Mouse (Mus musculus) MEL (cell line): Measurements from ENCODE around the gene Sptbn4. TPM values are rescaled to one million over a fixed set of nuclear protein-coding genes. Genes with fewer than 3 reads are reported as not detected.

Source experiments
- DNase-seq: peaks from one replicate; pipeline ENCODE4 v3.0.0; 2011; ENCODE audit warnings: low read depth, low spot score
- H3K27ac ChIP-seq: 2 replicates; pipeline ENCODE4 v1.5.1; 2012; ENCODE audit warnings: low read depth, mild to moderate bottlenecking, control low read depth, low read length, moderate library complexity; ENCODE audit not compliant: control insufficient read depth
- H3K27me3 ChIP-seq, 2 experiments: fragments of 150-350 bp in 1 of 2; sonication (generic) in 1 of 2; 2 replicates each; pipeline ENCODE4 v1.6.1; 2012; ENCODE audit warnings: low read length in 2 of 2, mild to moderate bottlenecking in 2 of 2, improper control_type of control experiment in 1 of 2, moderate library complexity in 1 of 2; ENCODE audit not compliant: insufficient read depth in 2 of 2, control insufficient read depth in 1 of 2
- H3K36me3 ChIP-seq, 2 experiments: 2 replicates each; pipeline ENCODE4 v1.6.1; 2012 to 2014; ENCODE audit warnings: low read length in 2 of 2, improper control_type of control experiment in 1 of 2, inconsistent platforms in 1 of 2, mild to moderate bottlenecking in 1 of 2; ENCODE audit not compliant: insufficient read depth in 2 of 2, control insufficient read depth in 1 of 2
- H3K4me1 ChIP-seq, 2 experiments: fragments of 150-350 bp in 1 of 2; sonication (generic) in 1 of 2; 2 replicates each; pipeline ENCODE4 v1.6.1; 2012; ENCODE audit warnings: low read length in 2 of 2, improper control_type of control experiment in 1 of 2, mild to moderate bottlenecking in 1 of 2; ENCODE audit not compliant: insufficient read depth in 2 of 2, control insufficient read depth in 1 of 2
- H3K4me3 ChIP-seq, 2 experiments: fragments of 150-350 bp in 1 of 2; sonication (generic) in 1 of 2; 2 replicates each; pipeline ENCODE4 v1.5.1; 2012; ENCODE audit warnings: low read depth in 2 of 2, low read length in 2 of 2, mild to moderate bottlenecking in 2 of 2, moderate library complexity in 2 of 2, control low read depth in 1 of 2, improper control_type of control experiment in 1 of 2; ENCODE audit not compliant: control insufficient read depth in 1 of 2, insufficient read depth in 1 of 2
- H3K79me2 ChIP-seq: 2 replicates; pipeline ENCODE4 v1.6.1; 2012; ENCODE audit warnings: mild to moderate bottlenecking, low read length, moderate library complexity; ENCODE audit not compliant: control insufficient read depth, poor library complexity, insufficient read depth
- H3K9ac ChIP-seq: 2 replicates; pipeline ENCODE4 v1.6.1; 2012; ENCODE audit warnings: low read depth, mild to moderate bottlenecking, control low read depth, low read length, moderate library complexity; ENCODE audit not compliant: control insufficient read depth, poor library complexity, severe bottlenecking
- H3K9me3 ChIP-seq: fragments of 150-350 bp; sonication (generic); replicated peaks from 2 replicates; pipeline ENCODE4 v1.6.1; 2012; ENCODE audit warnings: mild to moderate bottlenecking, low read length, improper control_type of control experiment, moderate library complexity; ENCODE audit not compliant: insufficient read depth
- BHLHE40 ChIP-seq: IDR thresholded peaks from 2 replicates; pipeline ENCODE4 v1.6.1; 2012; ENCODE audit warnings: low read depth, mild to moderate bottlenecking, inconsistent platforms, low read length, improper control_type of control experiment, borderline replicate concordance
- CHD1 ChIP-seq: IDR thresholded peaks from 2 replicates; pipeline ENCODE4 v1.6.1; 2012; ENCODE audit warnings: low read depth, mild to moderate bottlenecking, inconsistent platforms, low read length, improper control_type of control experiment
- CTCF ChIP-seq, 3 experiments: IDR thresholded peaks in 2 of 3; conservative IDR thresholded peaks in 1 of 3; 2 replicates each; pipeline ENCODE4 v1.5.1; 2011 to 2012; ENCODE audit warnings: low read length in 3 of 3, low read depth in 2 of 3, mild to moderate bottlenecking in 2 of 3, improper control_type of control experiment in 1 of 3, inconsistent platforms in 1 of 3, mixed read lengths in 1 of 3, moderate library complexity in 1 of 3; ENCODE audit not compliant: control insufficient read depth in 1 of 3, insufficient read depth in 1 of 3, poor library complexity in 1 of 3, severe bottlenecking in 1 of 3
- E2F4 ChIP-seq: IDR thresholded peaks from 2 replicates; pipeline ENCODE4 v1.6.1; 2011; ENCODE audit warnings: low read depth, low read length, improper control_type of control experiment, borderline replicate concordance
- ELF1 ChIP-seq: IDR thresholded peaks from 2 replicates; pipeline ENCODE4 v1.6.1; 2014; ENCODE audit warnings: low read depth, mild to moderate bottlenecking, inconsistent platforms, low read length, improper control_type of control experiment, moderate library complexity
- EP300 ChIP-seq, 2 experiments: IDR thresholded peaks; 2 replicates each; pipeline ENCODE4 v1.6.1; 2011; ENCODE audit warnings: improper control_type of control experiment in 2 of 2, low read length in 2 of 2, low read depth in 1 of 2, mild to moderate bottlenecking in 1 of 2
- ETS1 ChIP-seq: IDR thresholded peaks from 2 replicates; pipeline ENCODE4 v1.6.1; 2012; ENCODE audit warnings: low read depth, mild to moderate bottlenecking, inconsistent platforms, low read length, improper control_type of control experiment, moderate library complexity
- GABPA ChIP-seq: IDR thresholded peaks from 2 replicates; pipeline ENCODE4 v1.6.1; 2012; ENCODE audit warnings: low read depth, mild to moderate bottlenecking, inconsistent platforms, low read length, improper control_type of control experiment, moderate library complexity
- GATA1 ChIP-seq: IDR thresholded peaks from 2 replicates; pipeline ENCODE4 v1.6.1; 2011; ENCODE audit warnings: low read depth, low read length, improper control_type of control experiment
- HCFC1 ChIP-seq: IDR thresholded peaks from 2 replicates; pipeline ENCODE4 v1.6.1; 2012; ENCODE audit warnings: low read depth, mild to moderate bottlenecking, inconsistent platforms, low read length, improper control_type of control experiment, moderate library complexity
- JUND ChIP-seq: IDR thresholded peaks from 2 replicates; pipeline ENCODE4 v1.6.1; 2011; ENCODE audit warnings: low read depth, mild to moderate bottlenecking, improper control_type of control experiment, low read length
- KAT2A ChIP-seq: conservative IDR thresholded peaks from 2 replicates; pipeline ENCODE4 v1.6.1; 2012; ENCODE audit warnings: low read depth, low read length, improper control_type of control experiment, inconsistent platforms
- MAX ChIP-seq: IDR thresholded peaks from 2 replicates; pipeline ENCODE4 v1.6.1; 2011; ENCODE audit warnings: low read length, improper control_type of control experiment
- MAZ ChIP-seq: IDR thresholded peaks from 2 replicates; pipeline ENCODE4 v1.6.1; 2012; ENCODE audit warnings: low read depth, mild to moderate bottlenecking, inconsistent platforms, low read length, improper control_type of control experiment
- MEF2A ChIP-seq: IDR thresholded peaks from 2 replicates; pipeline ENCODE4 v1.6.1; 2014; ENCODE audit warnings: low read depth, mild to moderate bottlenecking, inconsistent platforms, low read length, improper control_type of control experiment; ENCODE audit not compliant: poor library complexity, insufficient replicate concordance, severe bottlenecking; ENCODE audit errors: extremely low read depth
- MYC ChIP-seq: IDR thresholded peaks from 2 replicates; pipeline ENCODE4 v1.6.1; 2011; ENCODE audit warnings: low read depth, mild to moderate bottlenecking, low read length, improper control_type of control experiment, moderate library complexity
- NELFE ChIP-seq: IDR thresholded peaks from 2 replicates; pipeline ENCODE4 v1.6.1; 2011; ENCODE audit warnings: low read depth, low read length, improper control_type of control experiment
- NRF1 ChIP-seq: IDR thresholded peaks from 2 replicates; pipeline ENCODE4 v1.6.1; 2014; ENCODE audit warnings: low read depth, mild to moderate bottlenecking, inconsistent platforms, low read length, improper control_type of control experiment, moderate library complexity; ENCODE audit not compliant: poor library complexity, insufficient read depth, severe bottlenecking
- POLR2AphosphoS2 ChIP-seq: IDR thresholded peaks from 2 replicates; pipeline ENCODE4 v1.6.1; 2011; ENCODE audit warnings: low read length, improper control_type of control experiment
- RAD21 ChIP-seq: IDR thresholded peaks from 2 replicates; pipeline ENCODE4 v1.6.1; 2011; ENCODE audit warnings: mild to moderate bottlenecking, low read depth, low read length, improper control_type of control experiment
- RCOR1 ChIP-seq: IDR thresholded peaks from 2 replicates; pipeline ENCODE4 v1.6.1; 2012; ENCODE audit warnings: low read depth, mild to moderate bottlenecking, inconsistent platforms, low read length, improper control_type of control experiment
- SIN3A ChIP-seq: IDR thresholded peaks from 2 replicates; pipeline ENCODE4 v1.6.1; 2012; ENCODE audit warnings: low read length, improper control_type of control experiment, inconsistent platforms
- UBTF ChIP-seq: IDR thresholded peaks from 2 replicates; pipeline ENCODE4 v1.6.1; 2012; ENCODE audit warnings: low read depth, mild to moderate bottlenecking, inconsistent platforms, low read length, improper control_type of control experiment, moderate library complexity, borderline replicate concordance; ENCODE audit not compliant: insufficient read depth
- USF1 ChIP-seq: IDR thresholded peaks from 2 replicates; pipeline ENCODE4 v1.6.1; 2014; ENCODE audit warnings: low read depth, mild to moderate bottlenecking, inconsistent platforms, low read length, improper control_type of control experiment, moderate library complexity
- ZNF384 ChIP-seq: IDR thresholded peaks from 2 replicates; pipeline ENCODE4 v1.6.1; 2012; ENCODE audit warnings: low read depth, mild to moderate bottlenecking, inconsistent platforms, low read length, improper control_type of control experiment
- polyA plus RNA-seq, 2 experiments: library from polyadenylated mRNA; stranded (reverse) in 1 of 2; unstranded in 1 of 2; fragments of >175 nt in 1 of 2; fragments of >200 nt in 1 of 2; gene quantifications; 2 replicates each; pipeline versions ENCODE4 v1.2.1 to v1.2.4; 2012; ENCODE audit warnings: low replicate concordance in 2 of 2, low read depth in 1 of 2; ENCODE audit not compliant: insufficient read length in 2 of 2, insufficient read depth in 1 of 2, missing spikeins in 1 of 2
- total RNA-seq: library from RNA; depleted of rRNA; stranded (reverse); fragments of 300-350 nt; gene quantifications from 2 replicates; pipeline ENCODE4 v1.2.3, GENCODE M21; 2012

The Sptbn4 gene
- total and polyA plus RNA-seq, 3 experiments, result 0.19 to 0.68 TPM; not detected in 1

GRCm38 (mm10) chr7:27335011-27335720, 112.3 kb downstream of the Sptbn4 start:
- Histone ChIP-seq H3K4me1 (peaks cover 0 to 13% of the 10 kb centered on the region in 2 experiments; a peak in 2 of 4 replicates), H3K79me2 (peaks cover 7% of the 10 kb centered on the region; the same call in 1 of the 2 replicates), H3K9ac (peak overlapping the region; percentile 43), H3K9me3 (no peaks in the 10 kb centered on the region), H3K27ac (no peak overlapping the region), H3K36me3 (peaks cover 0 to 2% of the 10 kb centered on the region in 2 experiments; a peak in 2 of 4 replicates), H3K4me3 (no peak overlapping the region; a peak in 1 of 4 replicates), H3K27me3 (no peaks in the 10 kb centered on the region; a peak in 1 of 4 replicates)
- TF ChIP-seq POLR2AphosphoS2 (no peak), NRF1 (no peak), MYC (no peak), E2F4 (no peak), MEF2A (no peak), ZNF384 (no peak), MAZ (no peak), USF1 (no peak), RCOR1 (no peak), KAT2A (no peak), GABPA (no peak), UBTF (no peak), CHD1 (no peak), ELF1 (no peak)
- peak; percentile 32 for DNase-seq

DNA sequence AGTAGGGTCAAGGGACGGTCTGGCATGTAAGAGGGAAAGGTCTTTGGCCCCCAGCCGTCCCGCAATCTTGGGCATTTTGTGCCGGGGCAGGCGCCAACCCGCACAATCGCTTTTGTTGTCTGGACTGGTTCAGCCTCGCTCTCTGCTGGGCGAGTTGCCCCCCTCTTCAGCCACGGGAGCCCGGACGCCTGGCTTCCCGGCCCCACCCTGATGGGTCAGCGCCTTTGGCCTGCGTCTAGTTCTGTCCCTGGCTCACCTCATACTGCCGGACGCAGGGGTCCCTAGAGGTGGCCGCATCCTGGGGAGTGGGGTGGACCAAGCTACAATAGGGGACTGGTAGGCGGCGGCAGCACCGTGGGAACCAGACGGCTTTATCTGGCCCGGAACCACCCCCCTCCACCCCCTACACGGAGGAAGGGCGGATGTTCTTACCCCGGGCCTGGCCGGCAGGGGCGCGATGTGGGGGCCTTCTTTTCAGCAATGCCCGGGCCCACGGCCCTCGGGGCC, 113.0 kb downstream of the Sptbn4 start:
- Histone ChIP-seq H3K79me2 (peaks cover 7% of the 10 kb centered on the region; the same call in 1 of the 2 replicates), H3K9me3 (no peaks in the 10 kb centered on the region), H3K27me3 (no peaks in the 10 kb centered on the region; a peak in 1 of 4 replicates), H3K27ac (no peak overlapping the region), H3K36me3 (peaks cover 0 to 2% of the 10 kb centered on the region in 2 experiments; a peak in 2 of 4 replicates), H3K4me3 (peak overlapping the region; percentile 29 to 51; a peak in 3 of 4 replicates), H3K4me1 (peaks cover 0 to 13% of the 10 kb centered on the region in 2 experiments; a peak in 2 of 4 replicates), H3K9ac (peak overlapping the region; percentile 43)
- DNase-seq, result peak; percentile 55
- TF ChIP-seq MAX (no peak), CTCF (IDR thresholded peaks at IDR 0.05 in 2 of 3, conservative IDR thresholded peaks at IDR 0.05 in 1 of 3; ENCODE audit: control insufficient read depth in 1 of 3, insufficient read depth in 1 of 3, low read depth in 2 of 3, low read length in 3 of 3, poor library complexity in 1 of 3, severe bottlenecking in 1 of 3) (peak in 2 of 3 experiments; percentile 8 to 30; a peak in 2 of 6 replicates), E2F4 (no peak), NRF1 (no peak), USF1 (no peak), GATA1 (peak; percentile 20; the same call in 1 of the 2 replicates), HCFC1 (0 out of 2 replicates have a peak, but pooled peaks have one; percentile 21), EP300 (IDR thresholded peaks at IDR 0.05; ENCODE audit: low read depth in 1 of 2, low read length in 2 of 2) (peak in 1 of 2 experiments; percentile 24; a peak in 1 of 4 replicates), ETS1 (peak; percentile 30; the same call in 1 of the 2 replicates), RCOR1 (0 out of 2 replicates have a peak, but pooled peaks have one; percentile 16), MAZ (peak; percentile 64; the same call in 1 of the 2 replicates), MEF2A (no peak), KAT2A (no peak), CHD1 (no peak), RAD21 (no peak), BHLHE40 (no peak), NELFE (no peak), UBTF (no peak), POLR2AphosphoS2 (no peak), SIN3A (peak; percentile 40; the same call in 1 of the 2 replicates), JUND (no peak)
